Mouse (Mus musculus): ENCODE measurements around the gene Cdk14. TPM values are rescaled to one million over a fixed set of nuclear protein-coding genes. Genes with fewer than 3 reads are reported as not detected.
"Not testable (repeated sequence)": the region's sequence is repeated elsewhere in the genome, so short reads cannot be mapped to it uniquely, and the experiment has no call there.

Cdk14 gene
- polyA plus RNA-seq, 1 experiment from 2014 or later = 6.9 TPM

DNA sequence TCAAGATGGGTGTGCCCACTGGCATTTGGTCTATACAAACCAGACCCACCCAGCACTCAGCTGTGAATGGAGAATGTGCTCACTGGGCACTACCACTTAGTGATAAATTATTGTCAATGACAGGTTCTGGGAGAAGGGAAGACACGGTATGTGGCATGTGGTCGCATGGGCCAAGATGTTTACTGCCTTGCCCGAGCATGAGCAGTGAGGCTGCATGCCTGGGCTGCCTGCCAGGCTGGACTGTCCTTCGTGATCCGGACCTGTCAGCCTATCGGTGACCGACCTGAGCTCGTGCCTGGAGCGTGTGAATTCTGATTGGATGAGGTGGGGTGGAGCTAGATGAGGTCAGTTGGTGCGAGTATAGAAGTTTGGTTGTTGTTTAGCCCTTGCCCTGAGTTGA is 185.2 kb downstream of the Cdk14 start:
- H3K36me3 ChIP-seq (ENCODE audit: control insufficient read depth, insufficient read depth, low read length); H3K27ac ChIP-seq (ENCODE audit: low read depth, low read length); H3K9me3 ChIP-seq (ENCODE audit: control insufficient read depth, low read length); ATAC-seq (replicated peaks; ENCODE audit: low FRiP score); H3K27me3 ChIP-seq (replicated peaks; ENCODE audit: control insufficient read depth, insufficient read depth, low read length); H3K4me1 ChIP-seq (replicated peaks; ENCODE audit: control insufficient read depth, insufficient read depth, low read length); H3K4me3 ChIP-seq (ENCODE audit: low read depth, low read length); H3K9ac ChIP-seq (ENCODE audit: low read depth, low read length); DNase-seq (ENCODE audit: low spot score); H3K4me2 ChIP-seq: not testable (repeated sequence)
- WGBS = 92% methylated on average over 10 of the region's 10 CpGs

GRCm38 (mm10) chr5:5226966-5227365 is 193.1 kb downstream of the Cdk14 start:
- H3K27ac ChIP-seq (ENCODE audit: low read depth, low read length) = no peak overlapping the region
- ATAC-seq (replicated peaks; ENCODE audit: low FRiP score) (no peak), DNase-seq (ENCODE audit: low spot score) (no peak)
- H3K4me1 ChIP-seq (replicated peaks; ENCODE audit: control insufficient read depth, insufficient read depth, low read length) = no peaks in the 10 kb centered on the region
- H3K4me2 ChIP-seq = no peak overlapping the region
- H3K4me3 ChIP-seq (ENCODE audit: low read depth, low read length) = no peak overlapping the region
- no peaks in the 10 kb centered on the region for H3K27me3 ChIP-seq (replicated peaks; ENCODE audit: control insufficient read depth, insufficient read depth, low read length)
- no peak overlapping the region for H3K9ac ChIP-seq (ENCODE audit: low read depth, low read length)
- no peaks in the 10 kb centered on the region for H3K9me3 ChIP-seq (ENCODE audit: control insufficient read depth, low read length)
- WGBS = 84% methylated on average over 4 of the region's 4 CpGs
- H3K36me3 ChIP-seq (ENCODE audit: control insufficient read depth, insufficient read depth, low read length) = no peaks in the 10 kb centered on the region

DNA sequence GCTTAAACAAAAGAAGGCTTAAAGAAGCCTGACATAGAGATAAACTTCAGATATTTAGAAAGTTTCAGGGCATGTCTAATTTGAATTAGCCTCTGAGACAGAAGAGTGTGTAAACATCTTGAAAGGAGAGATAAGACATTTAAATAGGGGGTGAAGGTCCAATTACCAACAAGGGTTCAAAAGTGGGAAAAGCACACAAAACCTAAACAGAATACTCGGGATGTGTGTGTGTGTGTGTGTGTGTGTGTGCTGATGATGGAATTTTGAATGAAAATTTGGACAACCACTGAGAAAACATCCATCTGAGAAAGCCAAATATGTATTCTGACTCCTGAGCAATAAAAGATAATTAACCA is 208.4 kb downstream of the Cdk14 start:
- WGBS = 33% methylated on average over 1 of the region's 1 CpGs
- no peak overlapping the region for H3K9ac ChIP-seq (ENCODE audit: low read depth, low read length)
- H3K4me1 ChIP-seq (replicated peaks; ENCODE audit: control insufficient read depth, insufficient read depth, low read length) = peaks cover 8% of the 10 kb centered on the region; the same call in 1 of the 2 replicates
- H3K27ac ChIP-seq (ENCODE audit: low read depth, low read length) = no peak overlapping the region
- no peak overlapping the region for H3K4me3 ChIP-seq (ENCODE audit: low read depth, low read length)
- DNase-seq (ENCODE audit: low spot score) (no peak), ATAC-seq (replicated peaks; ENCODE audit: low FRiP score) (no peak)
- H3K36me3 ChIP-seq (ENCODE audit: control insufficient read depth, insufficient read depth, low read length) = no peaks in the 10 kb centered on the region
- H3K4me2 ChIP-seq = no peak overlapping the region
- no peaks in the 10 kb centered on the region for H3K9me3 ChIP-seq (ENCODE audit: control insufficient read depth, low read length)
- H3K27me3 ChIP-seq (replicated peaks; ENCODE audit: control insufficient read depth, insufficient read depth, low read length) = no peaks in the 10 kb centered on the region

DNA sequence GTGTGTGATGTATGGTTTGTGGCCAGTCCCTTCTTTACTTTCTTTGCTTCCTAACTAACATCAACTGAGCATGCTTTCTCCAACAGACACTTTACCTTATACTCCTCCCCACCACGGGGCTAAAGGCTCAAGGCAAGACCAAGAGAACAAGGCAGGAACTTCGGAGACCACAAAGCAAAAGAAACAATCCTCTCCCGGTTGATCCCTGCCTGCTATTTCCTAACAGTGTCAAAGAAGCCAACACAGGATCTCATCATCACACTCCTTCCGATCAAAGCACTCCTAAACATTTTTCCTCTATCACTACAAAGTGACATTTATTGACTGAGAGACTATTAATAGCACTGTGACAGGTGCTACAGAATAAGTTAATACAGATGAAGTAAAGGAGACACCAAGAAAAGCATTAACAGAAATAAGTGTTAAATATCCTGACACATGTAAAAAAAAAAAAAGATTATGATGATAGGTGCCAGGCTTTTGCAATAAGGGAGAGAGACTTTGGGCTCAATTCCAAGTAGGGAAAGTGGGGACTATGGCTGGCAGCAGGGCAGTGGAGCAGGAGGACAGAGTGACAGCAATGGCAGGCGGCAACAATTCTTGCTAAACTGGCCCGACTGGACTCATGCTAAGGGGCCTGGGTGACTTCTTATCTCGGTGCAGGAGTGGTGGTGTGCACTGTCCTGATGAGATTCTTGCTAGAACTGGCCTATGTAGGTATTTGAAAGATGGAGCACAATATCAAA is 208.9 kb downstream of the Cdk14 start:
- Histone ChIP-seq H3K27ac (ENCODE audit: low read depth, low read length) (no peak overlapping the region), H3K36me3 (ENCODE audit: control insufficient read depth, insufficient read depth, low read length) (no peaks in the 10 kb centered on the region), H3K9me3 (ENCODE audit: control insufficient read depth, low read length) (no peaks in the 10 kb centered on the region), H3K4me1 (replicated peaks; ENCODE audit: control insufficient read depth, insufficient read depth, low read length) (peaks cover 8% of the 10 kb centered on the region; the same call in 1 of the 2 replicates), H3K9ac (ENCODE audit: low read depth, low read length) (no peak overlapping the region), H3K27me3 (replicated peaks; ENCODE audit: control insufficient read depth, insufficient read depth, low read length) (no peaks in the 10 kb centered on the region), H3K4me3 (ENCODE audit: low read depth, low read length) (no peak overlapping the region), H3K4me2 (no peak overlapping the region)
- no peak for DNase-seq (ENCODE audit: low spot score)
- WGBS = 42% methylated on average over 7 of the region's 7 CpGs
- ATAC-seq (replicated peaks; ENCODE audit: low FRiP score) = peak; percentile 95

GRCm38 (mm10) chr5:5208016-5208415 is 212.1 kb downstream of the Cdk14 start:
- ATAC-seq (replicated peaks; ENCODE audit: low FRiP score) (no peak), DNase-seq (ENCODE audit: low spot score) (no peak)
- 91% methylated on average over 4 of the region's 4 CpGs for WGBS
- Histone ChIP-seq H3K4me2 (no peak overlapping the region), H3K4me3 (ENCODE audit: low read depth, low read length) (no peak overlapping the region), H3K4me1 (replicated peaks; ENCODE audit: control insufficient read depth, insufficient read depth, low read length) (peaks cover 8% of the 10 kb centered on the region; the same call in 1 of the 2 replicates), H3K9ac (ENCODE audit: low read depth, low read length) (no peak overlapping the region), H3K36me3 (ENCODE audit: control insufficient read depth, insufficient read depth, low read length) (no peaks in the 10 kb centered on the region), H3K27me3 (replicated peaks; ENCODE audit: control insufficient read depth, insufficient read depth, low read length) (no peaks in the 10 kb centered on the region), H3K27ac (ENCODE audit: low read depth, low read length) (no peak overlapping the region), H3K9me3 (ENCODE audit: control insufficient read depth, low read length) (no peaks in the 10 kb centered on the region)

DNA sequence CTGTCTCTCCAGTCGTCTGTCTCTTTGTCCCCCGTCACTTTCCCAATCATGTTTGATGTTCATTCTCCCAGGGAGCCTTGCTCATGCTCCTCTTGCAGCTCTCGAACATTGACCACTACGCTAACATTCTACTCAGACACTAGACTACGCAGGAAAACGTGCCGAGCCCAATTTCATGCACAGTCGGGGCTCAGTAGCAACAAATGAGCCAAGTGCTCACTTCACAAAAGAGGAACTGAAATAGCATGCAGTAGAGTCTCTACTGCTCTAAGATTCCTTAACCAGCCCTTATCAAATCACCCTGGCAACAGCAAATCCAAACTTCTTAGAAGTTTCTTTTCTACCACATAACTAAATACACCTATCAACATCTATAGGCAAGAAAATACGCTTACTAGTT is 214.1 kb downstream of the Cdk14 start:
- no peak overlapping the region for H3K4me2 ChIP-seq
- H3K9me3 ChIP-seq (ENCODE audit: control insufficient read depth, low read length) = no peaks in the 10 kb centered on the region
- peaks cover under 1% of the 10 kb centered on the region; the same call in 1 of the 2 replicates for H3K4me1 ChIP-seq (replicated peaks; ENCODE audit: control insufficient read depth, insufficient read depth, low read length)
- H3K9ac ChIP-seq (ENCODE audit: low read depth, low read length) = no peak overlapping the region
- H3K27ac ChIP-seq (ENCODE audit: low read depth, low read length) = no peak overlapping the region
- ATAC-seq (replicated peaks; ENCODE audit: low FRiP score) (no peak), DNase-seq (ENCODE audit: low spot score) (no peak)
- WGBS = 83% methylated on average over 9 of the region's 9 CpGs
- H3K27me3 ChIP-seq (replicated peaks; ENCODE audit: control insufficient read depth, insufficient read depth, low read length) = no peaks in the 10 kb centered on the region
- H3K36me3 ChIP-seq (ENCODE audit: control insufficient read depth, insufficient read depth, low read length) = no peaks in the 10 kb centered on the region
- H3K4me3 ChIP-seq (ENCODE audit: low read depth, low read length) = no peak overlapping the region

DNA sequence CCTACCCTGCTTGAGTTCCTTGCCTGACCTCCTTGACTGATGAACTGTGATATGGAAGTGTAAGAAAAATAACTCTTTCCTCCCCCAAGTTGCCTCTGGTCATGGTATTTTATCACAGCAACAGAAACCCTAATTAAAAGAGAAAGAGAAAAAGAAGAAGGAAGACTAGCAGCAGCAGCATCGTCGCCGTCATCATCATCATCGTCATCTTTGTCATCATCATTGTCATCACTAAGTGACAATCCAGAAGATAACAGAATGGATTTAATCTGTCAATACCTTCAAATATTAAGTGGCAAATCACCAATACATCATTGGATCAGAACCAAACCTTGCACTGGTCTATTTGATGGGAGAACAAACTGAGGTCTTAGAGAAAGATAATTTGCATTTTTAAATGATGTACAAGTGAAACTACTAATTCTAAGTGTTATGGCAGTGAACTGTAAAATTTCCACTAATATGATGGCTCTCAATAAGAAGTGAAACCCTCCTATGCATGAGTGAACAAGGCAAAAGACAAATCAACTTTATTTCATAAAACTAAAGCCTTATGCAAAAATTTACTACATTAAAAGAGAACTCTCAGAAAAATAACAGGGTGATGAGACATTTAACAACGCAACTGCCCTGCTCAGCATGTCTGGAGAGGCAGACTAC is 225.4 kb downstream of the Cdk14 start:
- no peak overlapping the region for H3K9ac ChIP-seq (ENCODE audit: low read depth, low read length)
- no peak overlapping the region for H3K4me3 ChIP-seq (ENCODE audit: low read depth, low read length)
- no peak for ATAC-seq (replicated peaks; ENCODE audit: low FRiP score)
- H3K4me1 ChIP-seq (replicated peaks; ENCODE audit: control insufficient read depth, insufficient read depth, low read length) = 0 out of 2 replicates have a peak, but pooled peaks cover 3% of the 10 kb centered on the region
- no peaks in the 10 kb centered on the region for H3K36me3 ChIP-seq (ENCODE audit: control insufficient read depth, insufficient read depth, low read length)
- DNase-seq (ENCODE audit: low spot score) = no peak
- H3K9me3 ChIP-seq (ENCODE audit: control insufficient read depth, low read length) = no peaks in the 10 kb centered on the region
- 88% methylated on average over 5 of the region's 5 CpGs for whole genome bisulfite sequencing
- no peaks in the 10 kb centered on the region for H3K27me3 ChIP-seq (replicated peaks; ENCODE audit: control insufficient read depth, insufficient read depth, low read length)
- H3K27ac ChIP-seq (ENCODE audit: low read depth, low read length) = no peak overlapping the region
- no peak overlapping the region for H3K4me2 ChIP-seq

- peak; percentile 69 for ATAC-seq (replicated peaks; ENCODE audit: low FRiP score)
- H3K27ac ChIP-seq (ENCODE audit: low read depth, low read length) = no peak overlapping the region
- H3K4me2 ChIP-seq = no peak overlapping the region
- DNase-seq (ENCODE audit: low spot score) = no peak
- no peaks in the 10 kb centered on the region for H3K9me3 ChIP-seq (ENCODE audit: control insufficient read depth, low read length)
- no peak overlapping the region for H3K4me3 ChIP-seq (ENCODE audit: low read depth, low read length)
- H3K9ac ChIP-seq (ENCODE audit: low read depth, low read length) = no peak overlapping the region
- peaks cover 14% of the 10 kb centered on the region for H3K4me1 ChIP-seq (replicated peaks; ENCODE audit: control insufficient read depth, insufficient read depth, low read length)
- H3K36me3 ChIP-seq (ENCODE audit: control insufficient read depth, insufficient read depth, low read length) = no peaks in the 10 kb centered on the region
- 19% methylated on average over 1 of the region's 1 CpGs for WGBS
- no peaks in the 10 kb centered on the region for H3K27me3 ChIP-seq (replicated peaks; ENCODE audit: control insufficient read depth, insufficient read depth, low read length)
These were observed 230.5 kb downstream of the Cdk14 start for GRCm38 (mm10) chr5:5189590-5189989.
